Mouse (Mus musculus): ENCODE results near the gene Gm5726.
"Not testable (repeated sequence)": the region's sequence is repeated elsewhere in the genome, so short reads cannot be mapped to it uniquely, and the experiment has no call there.

Gene Gm5726

GRCm38 (mm10) chr7:20545657-20546056, at the start of gene Gm5726:
Gene Gm5726 (minus strand): TSS chr7:20545757.
- DNase-seq: not testable (repeated sequence)

GRCm38 (mm10) chr7:20576141-20576540, 30.6 kb upstream of the Gm5726 start, which contains the start of gene Gm4141:
Gene Gm4141 (minus strand): TSS chr7:20576241.
- not testable (repeated sequence) for DNase-seq

GRCm38 (mm10) chr7:20533537-20533936, 12.0 kb downstream of the Gm5726 start, which contains the start of gene Vmn1r104:
Gene Vmn1r104 (plus strand): TSS chr7:20533837.
- not testable (repeated sequence) for DNase-seq

GRCm38 (mm10) chr7:20510434-20510833, 35.1 kb downstream of the Gm5726 start, which contains the start of gene Vmn1r103:
Gene Vmn1r103 (minus strand): TSS chr7:20510534.
- DNase-seq: not testable (repeated sequence)

Data from cerebellum, adult 9-10 months (tissue).